Mouse (Mus musculus) heart, embryonic 11.5 days (tissue): ENCODE measurements at regions not wholly inside any gene's neighbourhood (a gene's known extent, or its start where the extent isn't known, plus 50 kb on each side); places are given as distances from the start of the nearest gene placed in this dataset.

Experiments used
- ATAC-seq: fragments of 200-750 bp; cut with Nextera tagmentation; replicated peaks from 2 replicates; pipeline ENCODE4 v1.8.0; 2017; ENCODE audit warnings: moderate library complexity; ENCODE audit not compliant: insufficient number of reproducible peaks, low FRiP score, low TSS enrichment
- H3K27ac ChIP-seq: fragments of 300-500 bp; sonication (generic); 2 replicates; pipeline ENCODE4 v1.5.1; 2014; ENCODE audit warnings: mild to moderate bottlenecking, low read depth, low read length
- H3K27me3 ChIP-seq: fragments of 300-500 bp; sonication (generic); 2 replicates; pipeline ENCODE4 v1.6.1; 2014; ENCODE audit warnings: mild to moderate bottlenecking, low read length, mixed read lengths; ENCODE audit not compliant: control insufficient read depth, insufficient read depth
- H3K36me3 ChIP-seq: fragments of 300-500 bp; sonication (generic); 2 replicates; pipeline ENCODE4 v1.6.1; 2014; ENCODE audit warnings: mild to moderate bottlenecking, low read length, moderate library complexity, mixed read lengths; ENCODE audit not compliant: control insufficient read depth, insufficient read depth
- H3K4me1 ChIP-seq: fragments of 300-500 bp; sonication (generic); 2 replicates; pipeline ENCODE4 v1.6.1; 2014; ENCODE audit warnings: low read length; ENCODE audit not compliant: control insufficient read depth, insufficient read depth
- H3K4me2 ChIP-seq: fragments of 300-500 bp; sonication (generic); 2 replicates; pipeline ENCODE4 v1.6.1; 2014; ENCODE audit warnings: mild to moderate bottlenecking, moderate library complexity
- H3K4me3 ChIP-seq: fragments of 300-500 bp; sonication (generic); 2 replicates; pipeline ENCODE4 v1.5.1; 2014; ENCODE audit warnings: low read depth, low read length
- H3K9ac ChIP-seq: fragments of 300-500 bp; sonication (generic); 2 replicates; pipeline ENCODE4 v1.6.1; 2014; ENCODE audit warnings: mild to moderate bottlenecking, low read depth, low read length, moderate library complexity
- H3K9me3 ChIP-seq: fragments of 300-500 bp; sonication (generic); replicated peaks from 2 replicates; pipeline ENCODE4 v1.6.1; 2016; ENCODE audit warnings: low read length; ENCODE audit not compliant: control insufficient read depth
- WGBS: fragments of 180-500 bp; shearing (Covaris S2); extraction: QIAGEN DNeasy Blood & Tissue Kit; methylation state at CpG from one replicate; pipeline ENCODE4 v1.1.7; 2014; ENCODE audit not compliant: insufficient replicate concordance; 5-methylcytosine and 5-hydroxymethylcytosine counted together

- Histone ChIP-seq H3K4me3 (no peak overlapping the region), H3K9me3 (no peaks in the 10 kb centered on the region), H3K36me3 (no peaks in the 10 kb centered on the region), H3K4me1 (no peaks in the 10 kb centered on the region), H3K27me3 (no peaks in the 10 kb centered on the region), H3K9ac (no peak overlapping the region), H3K4me2 (no peak overlapping the region), H3K27ac (no peak overlapping the region)
- 75% methylated on average over 13 of the region's 13 CpGs for WGBS
- no peak for ATAC-seq
Measured at GRCm38 (mm10) chr15:86807296-86808080, 593.2 kb downstream of the Tbc1d22a start.

DNA sequence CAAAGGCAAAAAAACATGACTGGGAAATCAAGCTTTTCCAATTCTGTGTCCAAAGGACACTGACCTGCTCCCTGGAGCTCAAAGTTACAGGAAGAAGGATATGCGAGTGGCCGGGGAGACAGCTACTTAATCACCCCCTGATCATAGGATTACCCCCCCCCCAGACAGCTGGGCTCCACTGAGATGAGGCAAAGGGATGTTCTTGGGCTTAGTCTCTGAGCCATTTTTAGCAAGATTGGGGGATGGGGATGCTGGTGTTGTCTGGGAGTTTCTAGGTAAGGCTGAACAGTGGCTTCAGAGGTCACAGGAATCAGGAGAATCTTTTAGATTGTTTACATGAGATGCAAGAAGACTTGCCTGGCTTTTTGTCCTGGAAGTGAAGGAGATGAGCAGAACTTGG, 597.6 kb downstream of the Tbc1d22a start:
- Histone ChIP-seq H3K9me3 (no peaks in the 10 kb centered on the region), H3K4me1 (no peaks in the 10 kb centered on the region), H3K27ac (no peak overlapping the region), H3K9ac (no peak overlapping the region), H3K27me3 (no peaks in the 10 kb centered on the region), H3K36me3 (no peaks in the 10 kb centered on the region), H3K4me3 (no peak overlapping the region), H3K4me2 (no peak overlapping the region)
- no peak for ATAC-seq
- whole genome bisulfite sequencing = 32% methylated on average over 2 of the region's 2 CpGs

- no peaks in the 10 kb centered on the region for H3K27me3 ChIP-seq
- H3K27ac ChIP-seq = no peak overlapping the region
- WGBS = 50% methylated on average over 8 of the region's 8 CpGs
- ATAC-seq = no peak
- no peaks in the 10 kb centered on the region for H3K36me3 ChIP-seq
- no peaks in the 10 kb centered on the region for H3K4me1 ChIP-seq
- H3K9me3 ChIP-seq = no peaks in the 10 kb centered on the region
- H3K9ac ChIP-seq = no peak overlapping the region
- no peak overlapping the region for H3K4me2 ChIP-seq
- no peak overlapping the region for H3K4me3 ChIP-seq
Measured at GRCm38 (mm10) chr15:86814808-86815421, 600.7 kb downstream of the Tbc1d22a start.

DNA sequence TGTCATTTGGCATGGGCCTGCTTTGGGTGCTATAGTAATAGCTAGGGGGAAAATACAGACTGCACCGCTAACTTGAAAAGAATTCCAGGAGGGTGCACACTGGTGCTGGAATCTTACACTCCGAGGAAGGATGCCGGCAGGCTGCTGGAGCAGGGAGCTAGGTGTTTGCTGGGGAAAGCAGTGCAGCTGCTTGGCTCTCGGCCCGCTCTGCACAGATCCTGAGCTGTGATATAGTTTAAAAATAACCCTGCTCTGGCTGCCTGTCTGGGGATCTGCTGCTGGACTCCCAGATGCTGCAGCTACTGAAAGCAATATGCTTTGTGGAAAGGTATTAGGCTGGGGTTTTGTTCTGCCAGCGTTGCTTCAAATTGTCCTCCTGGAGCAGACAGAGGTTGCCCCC, 621.7 kb downstream of the Tbc1d22a start:
- Histone ChIP-seq H3K36me3 (no peaks in the 10 kb centered on the region), H3K27me3 (no peaks in the 10 kb centered on the region), H3K4me1 (peaks cover 9% of the 10 kb centered on the region), H3K4me2 (peak overlapping the region; percentile 31; the same call in 1 of the 2 replicates), H3K27ac (no peak overlapping the region), H3K9ac (no peak overlapping the region), H3K4me3 (no peak overlapping the region), H3K9me3 (no peaks in the 10 kb centered on the region)
- 21% methylated on average over 6 of the region's 6 CpGs for WGBS
- no peak for ATAC-seq

GRCm38 (mm10) chr15:86852161-86852870, 638.1 kb downstream of the Tbc1d22a start:
- no peak overlapping the region for H3K4me3 ChIP-seq
- no peak for ATAC-seq
- no peak overlapping the region for H3K27ac ChIP-seq
- no peaks in the 10 kb centered on the region for H3K36me3 ChIP-seq
- H3K27me3 ChIP-seq = no peaks in the 10 kb centered on the region
- no peak overlapping the region for H3K9ac ChIP-seq
- H3K4me2 ChIP-seq = no peak overlapping the region
- WGBS = 41% methylated on average over 11 of the region's 11 CpGs
- no peaks in the 10 kb centered on the region for H3K4me1 ChIP-seq
- no peaks in the 10 kb centered on the region for H3K9me3 ChIP-seq

DNA sequence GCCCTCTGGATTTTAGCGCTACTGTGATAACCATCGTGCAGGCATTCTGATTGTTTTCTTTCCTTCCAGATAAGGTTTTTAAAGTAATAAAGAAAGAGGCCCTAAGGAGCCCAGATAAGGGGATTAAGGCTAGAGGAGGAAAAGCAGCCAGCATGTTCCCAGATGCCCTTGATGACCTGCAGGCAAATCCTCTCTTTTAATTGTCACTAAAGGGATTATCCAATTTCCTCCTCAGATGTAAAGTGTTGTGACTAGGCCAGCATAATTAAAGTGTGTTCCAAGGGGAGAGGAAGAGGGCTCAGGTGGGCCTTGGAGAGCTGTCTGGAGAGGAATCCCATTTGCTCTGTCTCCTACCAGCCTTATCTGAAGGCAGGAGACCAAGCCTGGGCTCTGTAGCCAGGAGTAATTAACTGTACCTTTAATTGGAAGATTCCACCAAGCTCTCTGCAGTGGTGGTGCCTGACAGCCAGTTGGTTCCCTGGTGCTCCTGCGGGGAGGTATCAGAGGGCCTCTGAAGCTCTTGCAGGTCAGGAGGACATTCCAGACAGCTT, 644.2 kb downstream of the Tbc1d22a start:
- no peaks in the 10 kb centered on the region for H3K27me3 ChIP-seq
- H3K4me2 ChIP-seq = no peak overlapping the region
- no peaks in the 10 kb centered on the region for H3K4me1 ChIP-seq
- ATAC-seq = no peak
- no peak overlapping the region for H3K27ac ChIP-seq
- 9% methylated on average over 3 of the region's 3 CpGs for WGBS
- no peak overlapping the region for H3K4me3 ChIP-seq
- no peaks in the 10 kb centered on the region for H3K9me3 ChIP-seq
- H3K9ac ChIP-seq = no peak overlapping the region
- H3K36me3 ChIP-seq = no peaks in the 10 kb centered on the region

DNA sequence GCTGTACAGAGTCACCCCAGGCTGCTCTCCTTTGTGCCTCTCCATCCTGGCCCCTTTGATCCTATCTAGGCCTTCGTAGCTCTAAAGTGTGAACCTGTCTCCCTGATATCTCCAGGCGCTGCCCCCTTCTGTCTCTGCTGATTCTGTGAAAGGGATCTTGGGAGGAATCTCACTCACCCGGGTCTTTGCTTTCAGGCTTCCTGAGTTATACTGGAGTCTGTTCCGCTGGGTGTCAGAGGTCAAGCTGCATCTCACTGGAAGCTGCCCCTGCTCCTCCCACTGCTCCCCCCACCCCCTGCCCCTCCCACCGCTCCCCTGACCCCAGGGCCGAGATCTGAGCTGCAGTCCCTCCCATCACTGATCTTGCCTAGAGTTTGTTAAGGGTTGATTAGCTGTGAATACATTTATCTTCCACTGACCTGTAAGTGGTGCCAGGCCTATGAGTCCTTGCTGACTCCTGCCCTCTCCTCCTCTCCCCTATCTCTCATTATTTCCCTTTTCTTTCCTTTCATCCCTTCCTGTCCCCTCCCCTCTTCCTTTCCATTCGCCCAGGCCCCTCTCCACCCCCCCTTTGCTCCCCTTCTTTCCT, 661.6 kb downstream of the Tbc1d22a start:
- 8% methylated on average over 7 of the region's 7 CpGs for WGBS
- no peak overlapping the region for H3K9ac ChIP-seq
- no peak for ATAC-seq
- H3K4me3 ChIP-seq = no peak overlapping the region
- H3K4me2 ChIP-seq = peak overlapping the region; percentile 45
- no peaks in the 10 kb centered on the region for H3K27me3 ChIP-seq
- peaks cover 2% of the 10 kb centered on the region; the same call in 1 of the 2 replicates for H3K4me1 ChIP-seq
- no peaks in the 10 kb centered on the region for H3K36me3 ChIP-seq
- no peaks in the 10 kb centered on the region for H3K9me3 ChIP-seq
- no peak overlapping the region for H3K27ac ChIP-seq

- Histone ChIP-seq H3K4me2 (no peak overlapping the region), H3K9me3 (no peaks in the 10 kb centered on the region), H3K36me3 (no peaks in the 10 kb centered on the region), H3K27ac (no peak overlapping the region), H3K4me1 (no peaks in the 10 kb centered on the region), H3K27me3 (no peaks in the 10 kb centered on the region), H3K4me3 (no peak overlapping the region), H3K9ac (no peak overlapping the region)
- WGBS = 51% methylated on average over 6 of the region's 6 CpGs
- no peak for ATAC-seq
Measured at GRCm38 (mm10) chr15:86896974-86897373, 647.1 kb upstream of the Fam19a5 start.
